Mouse (Mus musculus): ENCODE results near the gene Camk2n2. TPM values are rescaled to one million over a fixed set of nuclear protein-coding genes. Genes with fewer than 3 reads are reported as not detected.

Camk2n2 gene
- polyA plus RNA-seq, 1 experiment from 2014 or later: 55.0 TPM

GRCm38 (mm10) chr16:20629731-20630634 is 8.9 kb upstream of the Camk2n2 start, which contains the start of gene Ece2:
Gene Ece2 (plus strand): TSS chr16:20629828.
- Histone ChIP-seq H3K27ac (replicated peaks) (peak within 1 kb of the TSS; percentile 75), H3K4me3 (replicated peaks) (peak within 1 kb of the TSS; percentile 67), H3K36me3 (peaks cover 16% of the 10 kb centered on the region), H3K4me1 (peaks cover 26% of the 10 kb centered on the region), H3K9ac (replicated peaks) (peak within 1 kb of the TSS; percentile 74), H3K27me3 (replicated peaks) (no peaks in the 10 kb centered on the region), H3K4me2 (peak within 1 kb of the TSS; percentile 92), H3K9me3 (replicated peaks) (no peaks in the 10 kb centered on the region)
- 6% methylated on average over 54 of the region's 54 CpGs for WGBS
- peak; percentile 80 for ATAC-seq (ENCODE audit: low FRiP score)

- H3K4me1 ChIP-seq: peaks cover 26% of the 10 kb centered on the region
- H3K4me2 ChIP-seq: peak overlapping the region; percentile 92
- H3K27me3 ChIP-seq (replicated peaks): no peaks in the 10 kb centered on the region
- ATAC-seq (ENCODE audit: low FRiP score): no peak
- peak overlapping the region; percentile 67 for H3K4me3 ChIP-seq (replicated peaks)
- no peaks in the 10 kb centered on the region for H3K9me3 ChIP-seq (replicated peaks)
- 38% methylated on average over 11 of the region's 11 CpGs for WGBS
- peak overlapping the region; percentile 74; the same call in 1 of the 2 replicates for H3K9ac ChIP-seq (replicated peaks)
- H3K36me3 ChIP-seq: peaks cover 11% of the 10 kb centered on the region
- H3K27ac ChIP-seq (replicated peaks): peak overlapping the region; percentile 75; the same call in 1 of the 2 replicates
Observed at GRCm38 (mm10) chr16:20628871-20629391, 7.8 kb upstream of the Camk2n2 start.

- Histone ChIP-seq H3K4me2 (peak overlapping the region; percentile 84), H3K27me3 (replicated peaks) (no peaks in the 10 kb centered on the region), H3K27ac (replicated peaks) (0 out of 2 replicates have a peak overlapping the region, but pooled peaks have one; percentile 97), H3K36me3 (0 out of 2 replicates have a peak, but pooled peaks cover under 1% of the 10 kb centered on the region), H3K9me3 (replicated peaks) (no peaks in the 10 kb centered on the region), H3K4me1 (peaks cover 33% of the 10 kb centered on the region), H3K4me3 (replicated peaks) (0 out of 2 replicates have a peak overlapping the region, but pooled peaks have one; percentile 85), H3K9ac (replicated peaks) (0 out of 2 replicates have a peak overlapping the region, but pooled peaks have one; percentile 88)
- no peak for ATAC-seq (ENCODE audit: low FRiP score)
- WGBS: 34% methylated on average over 2 of the region's 2 CpGs
Observed at GRCm38 (mm10) chr16:20623211-20623610, 2.1 kb upstream of the Camk2n2 start.

GRCm38 (mm10) chr16:20621991-20622685 is 1.1 kb upstream of the Camk2n2 start:
- WGBS: under 1% methylated on average over 33 of the region's 37 CpGs
- ATAC-seq (ENCODE audit: low FRiP score): peak; percentile 74
- Histone ChIP-seq H3K9me3 (replicated peaks) (no peaks in the 10 kb centered on the region), H3K4me1 (peaks cover 34% of the 10 kb centered on the region), H3K36me3 (peaks cover 11% of the 10 kb centered on the region), H3K9ac (replicated peaks) (peak overlapping the region; percentile 88), H3K4me2 (peak overlapping the region; percentile 84), H3K4me3 (replicated peaks) (peak overlapping the region; percentile 85), H3K27ac (replicated peaks) (peak overlapping the region; percentile 97), H3K27me3 (replicated peaks) (no peaks in the 10 kb centered on the region)

DNA sequence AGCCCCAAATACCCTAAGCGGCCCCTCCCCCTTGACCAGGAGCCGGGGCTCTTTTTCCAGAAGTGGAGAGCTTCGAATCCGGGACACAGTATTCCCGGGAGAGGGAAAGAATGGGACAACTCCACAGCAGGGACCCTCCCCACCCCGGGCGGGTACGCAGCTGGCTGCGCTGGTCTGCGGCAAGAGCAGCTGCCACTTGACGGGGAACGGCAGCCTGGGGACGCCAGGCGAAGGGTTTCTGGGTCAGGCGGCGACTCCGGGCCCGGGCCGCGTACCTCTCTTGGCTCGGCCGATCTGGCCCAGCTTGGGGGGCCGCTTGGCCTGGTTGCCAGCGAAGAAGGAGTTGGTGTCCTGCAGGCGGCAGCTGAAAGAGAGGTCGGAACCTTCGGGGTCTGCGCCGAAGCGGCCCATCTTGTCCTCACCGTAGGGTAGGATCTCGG is 316 bp downstream of the Camk2n2 start:
- H3K9ac ChIP-seq (replicated peaks): peak overlapping the region; percentile 88
- H3K4me2 ChIP-seq: peak overlapping the region; percentile 84
- H3K9me3 ChIP-seq (replicated peaks): no peaks in the 10 kb centered on the region
- peaks cover 11% of the 10 kb centered on the region for H3K36me3 ChIP-seq
- H3K27me3 ChIP-seq (replicated peaks): no peaks in the 10 kb centered on the region
- peak overlapping the region; percentile 97 for H3K27ac ChIP-seq (replicated peaks)
- H3K4me1 ChIP-seq: peaks cover 34% of the 10 kb centered on the region
- ATAC-seq (ENCODE audit: low FRiP score): peak; percentile 0; the same call in 1 of the 2 replicates
- peak overlapping the region; percentile 85 for H3K4me3 ChIP-seq (replicated peaks)
- under 1% methylated on average over 32 of the region's 32 CpGs for WGBS

DNA sequence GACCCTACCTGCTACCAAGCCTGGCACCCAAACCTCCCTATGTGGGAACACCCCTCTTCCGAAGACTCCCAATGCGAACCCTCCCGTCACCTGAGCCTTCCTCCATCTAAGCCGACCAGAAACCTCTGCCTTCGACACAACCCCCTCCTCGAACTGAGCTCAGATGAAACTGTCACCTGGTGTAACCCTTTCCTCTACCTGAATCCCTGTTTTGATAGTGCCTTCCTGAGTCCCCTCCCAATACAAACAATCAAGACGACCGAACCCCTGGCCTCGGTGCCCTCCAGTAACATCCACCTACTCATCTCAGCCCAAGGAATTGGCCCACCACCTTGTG is 720 bp downstream of the Camk2n2 start:
- Histone ChIP-seq H3K9ac (replicated peaks) (peak overlapping the region; percentile 88), H3K4me3 (replicated peaks) (peak overlapping the region; percentile 85), H3K4me2 (peak overlapping the region; percentile 84), H3K27ac (replicated peaks) (peak overlapping the region; percentile 97), H3K4me1 (peaks cover 34% of the 10 kb centered on the region), H3K27me3 (replicated peaks) (no peaks in the 10 kb centered on the region), H3K9me3 (replicated peaks) (no peaks in the 10 kb centered on the region), H3K36me3 (peaks cover 11% of the 10 kb centered on the region)
- WGBS: 0% methylated on average over 9 of the region's 9 CpGs
- peak; percentile 5; the same call in 1 of the 2 replicates for ATAC-seq (ENCODE audit: low FRiP score)

DNA sequence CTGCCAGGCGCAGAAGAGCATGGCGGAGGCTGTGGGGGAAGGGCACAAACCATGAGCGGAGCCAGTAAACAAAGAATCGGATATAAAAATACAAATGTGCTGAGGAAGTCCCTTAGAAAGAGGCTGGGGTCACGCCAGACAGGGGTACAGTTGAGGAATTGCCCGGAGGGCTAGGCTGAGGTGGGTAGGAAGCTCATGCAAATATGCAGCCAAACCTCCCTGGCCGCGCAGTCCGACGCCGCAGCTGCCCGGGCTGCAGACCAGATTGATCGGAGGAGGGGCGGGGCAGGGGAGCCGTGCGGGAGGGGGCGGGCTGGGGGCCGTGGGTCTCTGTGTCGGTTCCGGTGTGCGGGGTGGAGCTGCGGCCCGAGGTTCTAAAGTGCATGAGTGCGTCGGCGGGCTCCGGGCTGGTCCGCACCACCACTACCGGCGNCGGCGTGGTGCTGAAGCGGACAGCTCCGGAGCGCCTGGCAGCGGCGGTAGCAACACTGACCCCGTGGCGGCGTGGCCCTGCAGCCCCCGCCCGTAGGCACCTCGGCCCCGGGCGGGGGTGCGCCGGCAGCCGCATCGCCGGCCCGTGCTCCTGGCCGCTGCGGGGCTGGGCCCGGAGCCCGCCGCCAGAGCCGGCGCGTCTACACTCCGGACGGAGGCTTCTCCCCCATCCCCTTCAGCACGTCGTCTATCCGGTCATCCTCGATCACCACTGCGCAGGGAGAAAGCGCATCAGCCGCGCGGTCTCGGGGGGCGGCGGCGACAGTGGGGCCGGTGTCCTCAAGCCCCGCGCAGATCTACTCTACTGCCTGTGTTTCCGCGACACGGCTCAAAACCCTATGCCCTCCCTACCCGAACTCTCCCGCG is 1.3 kb downstream of the Camk2n2 start:
- H3K27ac ChIP-seq (replicated peaks): peak overlapping the region; percentile 97
- H3K9ac ChIP-seq (replicated peaks): peak overlapping the region; percentile 88
- H3K4me1 ChIP-seq: peaks cover 34% of the 10 kb centered on the region
- WGBS: under 1% methylated on average over 63 of the region's 83 CpGs
- no peaks in the 10 kb centered on the region for H3K9me3 ChIP-seq (replicated peaks)
- H3K27me3 ChIP-seq (replicated peaks): no peaks in the 10 kb centered on the region
- H3K36me3 ChIP-seq: peaks cover 11% of the 10 kb centered on the region
- peak; percentile 14 for ATAC-seq (ENCODE audit: low FRiP score)
- peak overlapping the region; percentile 84 for H3K4me2 ChIP-seq
- peak overlapping the region; percentile 85 for H3K4me3 ChIP-seq (replicated peaks)

- H3K4me1 ChIP-seq: peaks cover 31% of the 10 kb centered on the region
- 2% methylated on average over 41 of the region's 41 CpGs for WGBS
- ATAC-seq (ENCODE audit: low FRiP score): peak; percentile 93
- peak within 1 kb of the TSS; percentile 88 for H3K27ac ChIP-seq (replicated peaks)
- H3K4me3 ChIP-seq (replicated peaks): peak within 1 kb of the TSS; percentile 81
- H3K9me3 ChIP-seq (replicated peaks): no peaks in the 10 kb centered on the region
- peak within 1 kb of the TSS; percentile 80 for H3K4me2 ChIP-seq
- H3K36me3 ChIP-seq: peaks cover 9% of the 10 kb centered on the region
- H3K9ac ChIP-seq (replicated peaks): peak within 1 kb of the TSS; percentile 90
- no peaks in the 10 kb centered on the region for H3K27me3 ChIP-seq (replicated peaks)
Observed at GRCm38 (mm10) chr16:20611357-20612227, 9.5 kb downstream of the Camk2n2 start, which contains the start of the genes Eef1akmt4, Gm49333 and Alg3. Gene Eef1akmt4 (plus strand): TSS chr16:20611593. Gene Gm49333 (plus strand): TSS chr16:20611610. Gene Alg3 (minus strand): TSS chr16:20611735.

- under 1% methylated on average over 28 of the region's 28 CpGs for WGBS
- peak; percentile 78 for ATAC-seq (ENCODE audit: low FRiP score)
Observed at GRCm38 (mm10) chr16:20610501-20611356, 10.4 kb downstream of the Camk2n2 start.

More at GRCm38 (mm10) chr16:20610501-20611356, 10.4 kb downstream of the Camk2n2 start:
- peaks cover 18% of the 10 kb centered on the region for H3K36me3 ChIP-seq
- H3K4me2 ChIP-seq: peak overlapping the region; percentile 80
- H3K27ac ChIP-seq (replicated peaks): peak overlapping the region; percentile 88
- peaks cover 31% of the 10 kb centered on the region for H3K4me1 ChIP-seq
- peak overlapping the region; percentile 81 for H3K4me3 ChIP-seq (replicated peaks)
- H3K9me3 ChIP-seq (replicated peaks): no peaks in the 10 kb centered on the region
- peak overlapping the region; percentile 90 for H3K9ac ChIP-seq (replicated peaks)
- H3K27me3 ChIP-seq (replicated peaks): no peaks in the 10 kb centered on the region
